Mouse (Mus musculus) spleen, adult 2 months (tissue): Measurements from ENCODE around the gene Dnajc15.

Experiments
- CTCF ChIP-seq: fragments of 200-500 bp; IDR thresholded peaks from 2 replicates; pipeline ENCODE4 v1.5.1; 2011; ENCODE audit warnings: mild to moderate bottlenecking, inconsistent platforms; ENCODE audit not compliant: insufficient read depth, insufficient read length, insufficient replicate concordance; ENCODE audit errors: extremely low read depth
- POLR2A ChIP-seq: fragments of 200-500 bp; IDR thresholded peaks from 2 replicates; pipeline ENCODE4 v1.6.1; 2011; ENCODE audit warnings: low read depth, low read length, inconsistent platforms

DNA sequence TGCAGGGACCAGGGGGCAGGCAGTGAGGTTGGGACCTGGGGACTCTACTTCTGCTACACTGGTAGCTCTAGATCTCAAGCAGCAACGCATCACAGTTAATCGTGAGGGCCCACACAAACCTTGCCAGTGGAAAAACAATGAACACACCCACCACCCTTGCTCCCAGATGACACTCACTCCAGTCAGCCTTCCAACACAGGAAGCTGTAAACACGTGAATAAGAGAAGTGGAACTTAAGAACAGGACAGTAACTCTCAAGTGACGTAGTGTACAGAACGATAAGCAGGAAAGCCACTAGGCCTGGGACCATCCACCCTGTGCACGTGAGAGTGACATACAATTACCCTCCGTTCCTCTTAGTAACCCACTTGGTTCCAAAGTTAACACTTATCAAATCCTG is 25.1 kb downstream of the Dnajc15 start:
- no peak for TF ChIP-seq CTCF
- TF ChIP-seq POLR2A, result no peak
